Mouse (Mus musculus) megakaryocyte, embryonic 14.5 days (primary cell): ENCODE measurements around the gene Rap2c.

ENCODE experiments used
- FLI1 ChIP-seq: IDR thresholded peaks from 2 replicates; pipeline ENCODE4 v1.6.1; 2012; ENCODE audit warnings: low read length, inconsistent platforms, mixed read lengths
- GATA1 ChIP-seq: IDR thresholded peaks from 3 replicates; pipeline ENCODE4 v1.6.1; 2012; ENCODE audit warnings: mixed read lengths, low read length, inconsistent platforms, borderline replicate concordance

- TF ChIP-seq FLI1 (no peak), GATA1 (no peak)
Observed at GRCm38 (mm10) chrX:51060220-51060619, 42.4 kb upstream of the Rap2c start.
